Comparison of ENCODE assay signal across 8 mouse cellular contexts in genomic region chr15:93273788-93274678, GRCm38 (mm10). TPM values are rescaled to one million over a fixed set of nuclear protein-coding genes. Genes with fewer than 3 reads are reported as not detected.
DNase-seq lines count a peak whose midpoint lies in the region; ATAC-seq and TF ChIP-seq lines count a peak whose summit lies in the region.

No protein-coding gene starts in this region.

- H3K27ac ChIP-seq in testis, adult 2 months (ENCODE audit: control insufficient read depth, insufficient read depth, low read depth, low read length), result peak overlapping the region; percentile 87
- peak overlapping the region; percentile 94 for H3K27ac ChIP-seq in limb, embryonic 15.5 days

- peaks cover 7% of the 10 kb centered on the region; the same call in 1 of the 2 replicates for H3K4me1 ChIP-seq in testis, adult 2 months (ENCODE audit: control insufficient read depth, insufficient read depth, low read length)
- H3K4me1 ChIP-seq in limb, embryonic 15.5 days, result peaks cover 28% of the 10 kb centered on the region

- peak overlapping the region; percentile 94 for H3K4me3 ChIP-seq in testis, adult 2 months (ENCODE audit: control insufficient read depth, low read depth, low read length)
- H3K4me3 ChIP-seq in limb, embryonic 15.5 days, result peak overlapping the region; percentile 77

- H3K9ac ChIP-seq in limb, embryonic 15.5 days, result peak overlapping the region; percentile 81

- H3K36me3 ChIP-seq in testis, adult 2 months (ENCODE audit: control insufficient read depth, insufficient read depth, low read length), result no peaks in the 10 kb centered on the region
- peaks cover 8% of the 10 kb centered on the region; the same call in 1 of the 2 replicates for H3K36me3 ChIP-seq in limb, embryonic 15.5 days

- no peak for ATAC-seq in limb, embryonic 15.5 days (ENCODE audit: insufficient number of reproducible peaks, low FRiP score, low TSS enrichment, low read depth)

- peak overlapping the region; percentile 50 for H3K4me2 ChIP-seq in limb, embryonic 15.5 days

- DNase-seq in cerebellum, adult 8-10 months, result peak; percentile 17
- no peak for DNase-seq in cerebellum, postnatal 36 days
- DNase-seq in testis, postnatal 14 days (ENCODE audit: low spot score), result no peak
- no peak for DNase-seq in T-cell, adult 2 months (ENCODE audit: low spot score)
- DNase-seq in left cerebral cortex, postnatal 25 days (ENCODE audit: low spot score in 2 of 2), result no peak
- DNase-seq in urinary bladder, postnatal 14 days (ENCODE audit: low spot score), result no peak

- TF ChIP-seq POLR2A in testis, adult 2 months (IDR thresholded peaks at IDR 0.05; ENCODE audit: control insufficient read depth, low read depth, low read length), result no peak

- WGBS in limb, embryonic 15.5 days, result 44% methylated on average over 19 of the region's 19 CpGs

- no peaks in the 10 kb centered on the region for H3K27me3 ChIP-seq in testis, adult 2 months (ENCODE audit: control insufficient read depth, insufficient read depth, low read length)
- H3K27me3 ChIP-seq in limb, embryonic 15.5 days, result no peaks in the 10 kb centered on the region

- intact Hi-C loops in left cerebral cortex, postnatal 25 days (cut with DNase I), result loop anchor here (2.0 kb wide), 1 partner anchor 125 kb away; the partner anchor contains the start of genes Pphln1 and Zcrb1

- no peak for TF ChIP-seq CTCF in testis, adult 2 months (IDR thresholded peaks at IDR 0.05; ENCODE audit: control insufficient read depth, insufficient read depth, insufficient replicate concordance, low read depth, low read length)

- no peaks in the 10 kb centered on the region for H3K9me3 ChIP-seq in limb, embryonic 15.5 days

RNA-seq across cellular contexts. Expression of gene Gxylt1, which starts 0.9 kb away (rescaled TPM):
- polyA plus RNA-seq in testis, adult 2 months (2012; rRNA removed), result 13.7 and 16.2 TPM in 2 replicates
- polyA plus RNA-seq in limb, embryonic 15.5 days (2015; fragmentation: Nextera tagmentation; extraction: Ambion mirVana), result 10.9 and 13.6 TPM in 2 replicates
- total RNA-seq in left cerebral cortex, postnatal 25 days (2021), result 10 to 100 TPM in 1 of 2 experiments, 1 to 10 TPM in 1; 9.8 to 11.3 TPM
